Mouse (Mus musculus) neural tube, embryonic 13.5 days (tissue): Measurements from ENCODE around the gene E2f6. TPM values are rescaled to one million over a fixed set of nuclear protein-coding genes. Genes with fewer than 3 reads are reported as not detected.

Source experiments
- ATAC-seq: fragments of 200-750 bp; cut with Nextera tagmentation; 2 replicates; pipeline ENCODE4 v1.8.0; 2017; ENCODE audit warnings: low read depth, mild to moderate bottlenecking, moderate TSS enrichment, moderate library complexity
- H3K27ac ChIP-seq: fragments of 300-500 bp; sonication (generic); replicated peaks from 2 replicates; pipeline ENCODE4 v1.5.1; 2015; ENCODE audit warnings: moderate library complexity, mild to moderate bottlenecking, inconsistent platforms
- H3K27me3 ChIP-seq: fragments of 300-500 bp; sonication (generic); 2 replicates; pipeline ENCODE4 v1.6.1; 2015; ENCODE audit warnings: mild to moderate bottlenecking, inconsistent platforms
- H3K36me3 ChIP-seq: fragments of 300-500 bp; sonication (generic); 2 replicates; pipeline ENCODE4 v1.6.1; 2015; ENCODE audit warnings: mild to moderate bottlenecking, inconsistent platforms
- H3K4me1 ChIP-seq: fragments of 300-500 bp; sonication (generic); replicated peaks from 2 replicates; pipeline ENCODE4 v1.6.1; 2015; ENCODE audit warnings: inconsistent platforms
- H3K4me2 ChIP-seq: fragments of 300-500 bp; sonication (generic); 2 replicates; pipeline ENCODE4 v1.6.1; 2015; ENCODE audit warnings: inconsistent platforms, mild to moderate bottlenecking, moderate library complexity
- H3K4me3 ChIP-seq: fragments of 300-500 bp; sonication (generic); 2 replicates; pipeline ENCODE4 v1.5.1; 2015; ENCODE audit warnings: mild to moderate bottlenecking, inconsistent platforms
- H3K9ac ChIP-seq: fragments of 300-500 bp; sonication (generic); 2 replicates; pipeline ENCODE4 v1.6.1; 2015; ENCODE audit warnings: moderate library complexity, mild to moderate bottlenecking, inconsistent platforms
- H3K9me3 ChIP-seq: fragments of 300-500 bp; sonication (generic); 2 replicates; pipeline ENCODE4 v1.6.1; 2016; ENCODE audit warnings: inconsistent platforms
- WGBS: fragments of 180-500 bp; shearing (Covaris S2); methylation state at CpG from one replicate; pipeline ENCODE4 v1.1.7; 2015; 5-methylcytosine and 5-hydroxymethylcytosine counted together
- polyA plus RNA-seq: library from polyadenylated mRNA; unstranded; fragments of >200 nt; fragmentation: Nextera tagmentation; extraction: Ambion mirVana; gene quantifications from 2 replicates; pipeline ENCODE4 v1.2.1, GENCODE M21; 2015

Gene E2f6
- polyA plus RNA-seq, 1 experiment from 2014 or later: 36.7 TPM

DNA sequence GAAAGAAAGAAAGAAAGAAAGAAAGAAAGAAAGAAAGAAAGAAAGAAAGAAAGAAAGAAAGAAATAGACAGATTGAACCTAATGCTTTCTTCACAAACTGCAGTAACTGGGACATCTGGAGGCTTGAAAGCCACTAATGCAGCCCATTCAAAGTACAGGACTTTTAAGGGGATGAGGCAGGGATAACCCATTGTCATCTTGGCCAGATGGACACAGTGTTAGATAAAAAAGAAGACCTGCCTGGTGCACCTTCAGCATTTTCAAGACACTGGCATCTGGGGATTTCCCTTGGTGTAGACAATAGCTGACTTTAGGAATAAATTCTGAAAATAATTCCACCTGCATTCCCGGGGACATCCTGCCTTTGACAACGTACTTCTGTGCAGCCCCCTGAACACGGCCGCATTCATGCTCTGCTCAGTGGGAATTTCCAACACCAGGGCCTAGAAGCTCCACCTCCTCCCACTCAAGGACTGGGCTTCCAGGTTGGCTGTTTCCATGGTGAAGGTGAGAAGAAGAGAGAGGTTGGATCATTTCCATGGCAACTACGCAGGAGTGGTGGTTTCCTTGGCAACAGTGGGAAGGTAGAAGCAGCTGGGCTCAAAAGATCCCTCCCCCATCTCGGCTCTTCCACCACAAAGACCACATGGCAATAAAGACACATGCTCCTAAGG is 45.0 kb downstream of the E2f6 start:
- Histone ChIP-seq H3K36me3 (no peaks in the 10 kb centered on the region), H3K27me3 (no peaks in the 10 kb centered on the region), H3K4me2 (peak overlapping the region; percentile 24), H3K4me1 (peaks cover 13% of the 10 kb centered on the region), H3K9ac (no peak overlapping the region), H3K27ac (peak overlapping the region; percentile 89), H3K9me3 (no peaks in the 10 kb centered on the region), H3K4me3 (no peak overlapping the region)
- ATAC-seq: peak; percentile 94
- WGBS: 8% methylated on average over 6 of the region's 6 CpGs

- 31% methylated on average over 2 of the region's 2 CpGs for WGBS
- H3K27ac ChIP-seq: peak overlapping the region; percentile 89
- no peak overlapping the region for H3K4me3 ChIP-seq
- no peak overlapping the region for H3K9ac ChIP-seq
- peaks cover 13% of the 10 kb centered on the region for H3K4me1 ChIP-seq
- H3K36me3 ChIP-seq: no peaks in the 10 kb centered on the region
- no peaks in the 10 kb centered on the region for H3K9me3 ChIP-seq
- no peaks in the 10 kb centered on the region for H3K27me3 ChIP-seq
- no peak overlapping the region; the same call in 1 of the 2 replicates for H3K4me2 ChIP-seq
- ATAC-seq: peak; percentile 57
These were observed 45.5 kb downstream of the E2f6 start for GRCm38 (mm10) chr12:16856306-16856679.

DNA sequence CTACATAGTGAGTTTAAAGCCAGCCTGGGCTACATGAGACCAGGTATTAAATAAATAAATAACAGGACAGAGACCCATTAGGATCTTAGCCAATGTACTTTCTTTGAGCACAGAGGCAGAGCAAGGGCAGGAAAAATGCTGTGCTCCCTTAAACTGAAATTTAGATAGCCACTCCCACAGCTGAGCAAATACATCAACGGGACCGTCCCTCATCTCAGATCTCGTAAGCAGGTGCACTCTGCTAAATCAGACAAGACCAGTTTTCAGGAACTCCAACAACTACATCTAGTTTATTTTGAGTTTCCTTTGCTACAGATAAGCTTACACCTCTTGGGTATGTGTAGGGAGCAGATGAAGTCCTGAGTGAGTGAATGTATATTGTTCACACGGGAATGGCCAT is 47.3 kb downstream of the E2f6 start:
- H3K27ac ChIP-seq: no peak overlapping the region
- peaks cover 13% of the 10 kb centered on the region for H3K4me1 ChIP-seq
- no peak overlapping the region for H3K9ac ChIP-seq
- H3K4me2 ChIP-seq: no peak overlapping the region
- ATAC-seq: no peak
- WGBS: 82% methylated on average over 4 of the region's 4 CpGs
- H3K9me3 ChIP-seq: no peaks in the 10 kb centered on the region
- no peaks in the 10 kb centered on the region for H3K36me3 ChIP-seq
- H3K27me3 ChIP-seq: no peaks in the 10 kb centered on the region
- no peak overlapping the region for H3K4me3 ChIP-seq

- no peak for ATAC-seq
- WGBS: 92% methylated on average over 2 of the region's 2 CpGs
- Histone ChIP-seq H3K36me3 (no peaks in the 10 kb centered on the region), H3K4me2 (no peak overlapping the region), H3K4me3 (no peak overlapping the region), H3K27ac (no peak overlapping the region), H3K9me3 (no peaks in the 10 kb centered on the region), H3K9ac (no peak overlapping the region), H3K4me1 (peaks cover 13% of the 10 kb centered on the region), H3K27me3 (no peaks in the 10 kb centered on the region)
These were observed 49.0 kb downstream of the E2f6 start for GRCm38 (mm10) chr12:16859781-16860180.

- no peaks in the 10 kb centered on the region for H3K27me3 ChIP-seq
- no peak overlapping the region for H3K4me2 ChIP-seq
- no peak for ATAC-seq
- no peaks in the 10 kb centered on the region for H3K9me3 ChIP-seq
- peaks cover 12% of the 10 kb centered on the region for H3K4me1 ChIP-seq
- 65% methylated on average over 1 of the region's 1 CpGs for WGBS
- H3K9ac ChIP-seq: no peak overlapping the region
- H3K4me3 ChIP-seq: no peak overlapping the region
- H3K36me3 ChIP-seq: no peaks in the 10 kb centered on the region
- no peak overlapping the region for H3K27ac ChIP-seq
These were observed 49.8 kb downstream of the E2f6 start for GRCm38 (mm10) chr12:16860533-16860932.

GRCm38 (mm10) chr12:16860961-16861360 is 50.2 kb downstream of the E2f6 start:
- Histone ChIP-seq H3K4me1 (peaks cover 8% of the 10 kb centered on the region), H3K27ac (no peak overlapping the region), H3K36me3 (no peaks in the 10 kb centered on the region), H3K4me3 (no peak overlapping the region), H3K9ac (no peak overlapping the region), H3K4me2 (no peak overlapping the region), H3K27me3 (no peaks in the 10 kb centered on the region), H3K9me3 (no peaks in the 10 kb centered on the region)
- 82% methylated on average over 3 of the region's 3 CpGs for WGBS
- ATAC-seq: no peak

GRCm38 (mm10) chr12:16864477-16864876 is 53.7 kb downstream of the E2f6 start:
- no peak overlapping the region for H3K27ac ChIP-seq
- H3K4me1 ChIP-seq: peaks cover 11% of the 10 kb centered on the region
- no peak overlapping the region for H3K4me3 ChIP-seq
- no peak overlapping the region for H3K9ac ChIP-seq
- H3K36me3 ChIP-seq: no peaks in the 10 kb centered on the region
- H3K4me2 ChIP-seq: no peak overlapping the region
- H3K9me3 ChIP-seq: no peaks in the 10 kb centered on the region
- WGBS: 89% methylated on average over 4 of the region's 4 CpGs
- H3K27me3 ChIP-seq: no peaks in the 10 kb centered on the region
- ATAC-seq: no peak

DNA sequence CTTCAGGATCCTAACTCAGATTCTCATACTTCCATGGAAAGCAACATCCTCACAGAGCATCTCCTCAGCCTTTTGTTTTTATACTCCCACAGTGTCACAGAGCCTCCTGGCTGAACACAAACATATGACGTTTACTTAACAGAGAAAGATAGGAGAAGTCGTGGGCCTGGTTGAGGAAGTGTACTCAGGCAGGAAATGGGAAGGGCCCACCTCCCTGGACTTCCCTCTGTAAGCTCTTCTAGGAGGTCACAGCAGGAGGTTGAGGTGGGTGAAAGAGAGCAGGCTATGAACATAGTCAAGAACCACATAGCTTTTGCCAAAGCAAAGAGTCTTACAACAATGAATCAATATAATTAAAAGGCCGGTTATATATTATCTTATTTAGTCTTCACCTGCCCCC is 55.1 kb downstream of the E2f6 start:
- ATAC-seq: no peak
- H3K27ac ChIP-seq: no peak overlapping the region
- H3K4me2 ChIP-seq: no peak overlapping the region
- WGBS: 76% methylated on average over 3 of the region's 3 CpGs
- no peaks in the 10 kb centered on the region for H3K9me3 ChIP-seq
- no peak overlapping the region for H3K9ac ChIP-seq
- peaks cover 23% of the 10 kb centered on the region for H3K4me1 ChIP-seq
- no peaks in the 10 kb centered on the region for H3K36me3 ChIP-seq
- H3K4me3 ChIP-seq: no peak overlapping the region
- no peaks in the 10 kb centered on the region for H3K27me3 ChIP-seq

DNA sequence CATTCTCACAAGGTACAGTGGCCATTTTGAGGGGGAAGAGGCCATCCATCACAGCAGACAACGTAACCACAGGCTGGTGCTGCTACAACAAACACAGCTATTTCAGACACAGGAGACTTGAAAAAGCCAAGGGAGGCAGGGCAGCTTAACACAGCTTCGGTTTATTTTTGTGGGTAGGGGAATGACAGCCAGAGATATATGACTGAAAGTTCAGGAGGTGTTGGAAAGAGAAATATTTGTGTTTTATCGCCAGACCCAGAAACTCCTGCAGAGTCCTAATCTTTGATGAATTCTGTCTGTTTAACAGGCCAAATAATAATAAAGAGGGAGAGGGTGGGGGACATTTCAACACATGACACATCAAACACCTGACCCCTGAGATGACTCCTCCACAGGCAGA is 55.7 kb downstream of the E2f6 start:
- H3K27me3 ChIP-seq: no peaks in the 10 kb centered on the region
- no peaks in the 10 kb centered on the region for H3K36me3 ChIP-seq
- no peak overlapping the region for H3K4me2 ChIP-seq
- WGBS: 59% methylated on average over 3 of the region's 3 CpGs
- no peaks in the 10 kb centered on the region for H3K9me3 ChIP-seq
- H3K9ac ChIP-seq: no peak overlapping the region
- no peak overlapping the region for H3K27ac ChIP-seq
- H3K4me3 ChIP-seq: no peak overlapping the region
- H3K4me1 ChIP-seq: peaks cover 23% of the 10 kb centered on the region
- ATAC-seq: no peak

GRCm38 (mm10) chr12:16867306-16867705 is 56.5 kb downstream of the E2f6 start:
- Histone ChIP-seq H3K9ac (no peak overlapping the region), H3K9me3 (no peaks in the 10 kb centered on the region), H3K4me1 (peaks cover 23% of the 10 kb centered on the region), H3K27ac (no peak overlapping the region), H3K27me3 (no peaks in the 10 kb centered on the region), H3K4me3 (no peak overlapping the region), H3K4me2 (no peak overlapping the region), H3K36me3 (no peaks in the 10 kb centered on the region)
- ATAC-seq: no peak
- WGBS: 52% methylated on average over 7 of the region's 7 CpGs

DNA sequence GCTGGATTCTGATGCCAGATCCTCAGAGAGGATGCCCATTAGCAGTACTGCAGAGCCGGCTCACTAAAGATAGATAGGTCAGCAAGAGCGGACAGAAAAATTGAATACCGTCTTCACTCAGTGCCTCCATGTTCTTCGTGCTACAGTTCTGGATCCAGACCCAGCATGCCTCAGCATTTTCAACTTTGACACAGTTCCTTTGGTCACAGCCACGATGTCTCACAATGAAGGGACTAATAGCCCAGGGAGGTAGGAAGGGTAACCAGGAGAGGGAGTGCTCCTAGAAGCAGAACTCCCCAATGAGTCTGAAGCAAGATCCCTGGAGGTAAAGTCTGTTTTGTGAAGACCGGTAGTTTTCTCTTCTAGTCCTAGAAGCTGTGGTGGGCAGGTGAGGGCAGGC is 57.9 kb downstream of the E2f6 start:
- Histone ChIP-seq H3K9me3 (no peaks in the 10 kb centered on the region), H3K4me1 (peaks cover 23% of the 10 kb centered on the region), H3K9ac (no peak overlapping the region), H3K4me3 (no peak overlapping the region), H3K27ac (no peak overlapping the region), H3K27me3 (no peaks in the 10 kb centered on the region), H3K36me3 (no peaks in the 10 kb centered on the region), H3K4me2 (no peak overlapping the region)
- no peak for ATAC-seq
- WGBS: 75% methylated on average over 6 of the region's 6 CpGs

GRCm38 (mm10) chr12:16869091-16869778 is 58.5 kb downstream of the E2f6 start:
- Histone ChIP-seq H3K27ac (peak overlapping the region; percentile 75; the same call in 1 of the 2 replicates), H3K4me1 (peaks cover 23% of the 10 kb centered on the region), H3K4me2 (no peak overlapping the region), H3K36me3 (no peaks in the 10 kb centered on the region), H3K27me3 (no peaks in the 10 kb centered on the region), H3K4me3 (no peak overlapping the region), H3K9me3 (no peaks in the 10 kb centered on the region), H3K9ac (no peak overlapping the region)
- WGBS: 73% methylated on average over 8 of the region's 8 CpGs
- ATAC-seq: no peak
